Mouse (Mus musculus) gastrocnemius, postnatal 36 days (tissue): ENCODE measurements around the gene Ext2. TPM values are rescaled to one million over a fixed set of nuclear protein-coding genes. Genes with fewer than 3 reads are reported as not detected.

Experiments used
- DNase-seq, 2 experiments: peaks; one replicate each; pipeline ENCODE4 v3.0.0; 2022
- intact Hi-C: fragments of 180-260 bp; cut with DNase I; formaldehyde crosslinking; loops from one replicate; pipeline ENCODE4 v1.15.1; 2025
- total RNA-seq, 2 experiments: library from RNA; stranded (reverse); gene quantifications; 2 replicates each; pipeline ENCODE4 v1.2.3; 2021

Gene Ext2
- total RNA-seq, 2 experiments from 2014 or later: 32.8 to 35.2 TPM

DNA sequence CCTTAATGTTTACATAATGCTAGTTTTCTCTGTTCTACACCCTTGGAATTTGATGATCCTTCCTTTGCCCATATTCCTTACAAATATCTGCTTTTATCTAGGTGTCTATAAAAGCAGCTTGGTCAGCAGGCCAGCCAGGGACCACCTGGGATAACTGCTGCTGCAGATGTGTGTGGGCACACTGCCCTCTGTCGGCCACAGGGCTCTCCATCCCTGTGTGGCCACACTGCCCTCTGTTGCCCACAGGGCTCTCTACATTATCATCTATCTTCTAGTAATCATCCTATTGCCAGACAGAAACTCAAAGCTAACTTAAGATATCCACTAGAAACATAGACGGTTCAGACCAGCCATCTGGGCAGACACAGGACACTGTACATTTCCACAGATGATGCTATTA lies 12.4 kb downstream of the Ext2 start:
- peak in 1 of 2 experiments; percentile 38 for DNase-seq
- intact Hi-C loops: loop anchor here (10.0 kb wide), 1 partner anchor 335 kb away; no protein-coding TSS in a partner anchor

- DNase-seq: peak in 1 of 2 experiments; percentile 39
- intact Hi-C loops: no loop called here
These were observed 14.3 kb downstream of the Ext2 start for GRCm38 (mm10) chr2:93808071-93808470.

- intact Hi-C loops: no loop called here
- DNase-seq: no peak
These were observed 14.9 kb downstream of the Ext2 start for GRCm38 (mm10) chr2:93807440-93807839.

GRCm38 (mm10) chr2:93806487-93807201 lies 15.7 kb downstream of the Ext2 start:
- intact Hi-C loops: no loop called here
- peak in 1 of 2 experiments; percentile 40 for DNase-seq

GRCm38 (mm10) chr2:93805523-93805922 lies 16.8 kb downstream of the Ext2 start:
- intact Hi-C loops: no loop called here
- DNase-seq: no peak

DNA sequence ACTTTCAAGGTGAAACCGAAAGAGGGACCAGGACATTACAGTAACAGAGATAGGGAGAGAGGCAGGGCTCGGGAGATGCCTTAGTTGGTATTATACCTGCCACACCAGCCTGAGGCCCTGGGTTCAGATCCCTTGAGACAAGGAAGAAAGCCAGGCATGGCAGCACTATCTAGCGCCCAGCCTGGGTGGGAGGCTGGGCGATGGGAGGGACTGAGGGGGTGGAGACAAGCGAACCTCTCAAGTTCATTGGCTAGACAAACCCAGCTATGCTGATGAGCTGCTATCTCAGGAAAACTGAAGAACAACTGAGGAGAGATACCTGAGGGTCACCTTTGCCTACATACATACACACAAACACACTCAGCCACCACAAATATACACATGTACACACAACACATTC lies 17.3 kb downstream of the Ext2 start:
- intact Hi-C loops: no loop called here
- no peak for DNase-seq

DNA sequence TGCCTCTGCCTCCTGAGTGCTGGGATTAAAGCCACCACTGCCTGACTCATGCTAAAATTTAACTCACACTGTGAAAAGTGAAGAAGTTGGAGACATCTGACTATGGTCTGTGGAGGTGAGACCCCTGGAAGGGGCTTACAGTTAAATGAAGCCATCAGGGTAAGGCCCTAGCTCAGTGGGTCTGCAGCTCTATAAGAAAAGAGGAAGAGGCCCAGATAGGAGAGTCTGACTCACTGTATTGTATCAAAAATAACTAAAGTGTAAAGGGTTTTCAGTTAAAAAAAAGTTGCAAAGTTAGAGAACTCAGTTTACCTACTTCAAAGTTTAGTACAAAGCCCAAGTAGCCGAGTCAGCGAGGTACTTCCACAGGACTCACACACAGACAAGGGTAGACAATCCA lies 19.4 kb downstream of the Ext2 start:
- DNase-seq: no peak
- intact Hi-C loops: no loop called here

GRCm38 (mm10) chr2:93801097-93801496 lies 21.3 kb downstream of the Ext2 start:
- no peak for DNase-seq
- intact Hi-C loops: no loop called here

GRCm38 (mm10) chr2:93797162-93797795 lies 25.1 kb downstream of the Ext2 start:
- no peak for DNase-seq
- intact Hi-C loops: loop anchor here (10.0 kb wide), 1 partner anchor 572 kb away; no protein-coding TSS in a partner anchor

GRCm38 (mm10) chr2:93794375-93794774 lies 28.0 kb downstream of the Ext2 start:
- intact Hi-C loops: loop anchor here (10.0 kb wide), 1 partner anchor 570 kb away; no protein-coding TSS in a partner anchor
- DNase-seq: no peak

GRCm38 (mm10) chr2:93791516-93792499 lies 30.6 kb downstream of the Ext2 start:
- peak in 1 of 2 experiments; percentile 53 for DNase-seq
- intact Hi-C loops: loop anchor here (10.0 kb wide), 1 partner anchor 567 kb away; no protein-coding TSS in a partner anchor

GRCm38 (mm10) chr2:93790798-93791345 lies 31.5 kb downstream of the Ext2 start:
- intact Hi-C loops: loop anchor here (10.0 kb wide), 1 partner anchor 566 kb away; no protein-coding TSS in a partner anchor
- DNase-seq: no peak

DNA sequence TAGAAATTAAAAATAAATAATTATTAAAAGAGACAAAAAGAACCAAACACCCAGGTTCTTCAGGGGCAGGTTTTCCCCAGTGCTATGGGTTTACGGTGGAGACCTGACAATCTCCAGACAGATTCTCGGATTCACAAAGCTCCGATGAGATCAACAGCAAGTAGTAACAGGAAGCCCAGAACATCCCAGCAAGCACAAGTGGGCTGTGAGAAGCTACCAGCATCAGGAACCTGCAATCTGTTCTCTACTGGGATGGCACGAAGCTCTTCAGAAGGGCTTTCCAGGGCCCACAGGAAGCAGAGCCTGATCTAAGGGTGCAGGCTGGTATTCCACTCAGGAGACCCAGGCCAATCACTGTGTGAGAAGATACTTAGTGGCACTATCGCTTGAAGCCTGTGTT lies 33.8 kb downstream of the Ext2 start:
- DNase-seq: no peak
- intact Hi-C loops: loop anchor here (5.0 kb wide), 1 partner anchor 366 kb away; no protein-coding TSS in a partner anchor

- intact Hi-C loops: loop anchor here (2.0 to 5.0 kb wide), 3 partner anchors 127 to 364 kb away; no protein-coding TSS in a partner anchor
- peak; percentile 56 to 64 for DNase-seq
These were observed 36.2 kb downstream of the Ext2 start for GRCm38 (mm10) chr2:93786175-93786574.

DNA sequence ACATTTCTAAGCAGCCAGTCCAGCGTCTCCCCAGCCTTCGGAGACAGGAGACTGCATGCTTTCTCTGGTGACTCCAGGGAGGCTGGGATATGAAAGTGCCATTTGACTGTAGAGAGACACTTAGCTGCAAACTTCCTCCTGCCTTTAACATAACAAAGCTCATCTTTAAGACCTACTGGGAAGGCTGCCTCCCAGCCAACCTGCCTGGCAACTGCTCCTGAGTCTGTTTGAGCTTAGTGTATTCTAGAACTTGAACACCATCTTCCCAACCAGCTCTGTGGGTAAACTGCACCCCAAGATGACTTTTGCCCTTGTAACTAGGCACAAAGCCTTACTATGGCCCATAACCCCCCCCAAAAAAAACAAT lies 37.0 kb downstream of the Ext2 start:
- intact Hi-C loops: loop anchor here (5.0 kb wide), 1 partner anchor 363 kb away; no protein-coding TSS in a partner anchor
- DNase-seq: no peak

GRCm38 (mm10) chr2:93784721-93785431 lies 37.5 kb downstream of the Ext2 start:
- intact Hi-C loops: loop anchor here (5.0 kb wide), 1 partner anchor 363 kb away; no protein-coding TSS in a partner anchor
- no peak for DNase-seq

GRCm38 (mm10) chr2:93783926-93784539 lies 38.3 kb downstream of the Ext2 start:
- intact Hi-C loops: no loop called here
- no peak for DNase-seq

- intact Hi-C loops: no loop called here
- DNase-seq: no peak
These were observed 39.7 kb downstream of the Ext2 start for GRCm38 (mm10) chr2:93782682-93783081.

GRCm38 (mm10) chr2:93782156-93782555 lies 40.2 kb downstream of the Ext2 start:
- DNase-seq: no peak
- intact Hi-C loops: no loop called here
